Mouse (Mus musculus): ENCODE results near the gene Hsd17b1.

The Hsd17b1 gene

DNA sequence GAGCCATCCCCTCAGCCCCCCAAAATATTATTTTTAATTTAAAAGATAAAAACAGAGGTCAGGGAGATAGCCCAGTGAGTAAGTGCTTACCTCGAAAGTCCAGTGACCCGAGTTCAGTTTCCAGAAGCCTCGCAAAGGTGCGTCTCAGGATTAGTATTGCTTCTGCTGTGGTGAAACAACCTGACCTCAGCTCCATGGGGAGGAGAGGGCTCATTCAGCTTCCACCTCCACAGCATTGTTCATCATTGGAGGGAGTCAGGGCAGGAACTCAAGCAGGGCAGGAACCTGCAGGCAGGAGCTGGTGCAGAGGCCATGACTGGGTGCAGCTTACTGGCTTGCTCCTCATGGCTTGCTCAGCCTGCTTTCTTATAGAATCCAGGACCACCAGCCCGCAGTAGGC lies 17.2 kb upstream of the Hsd17b1 start:
- no peak for DNase-seq

DNA sequence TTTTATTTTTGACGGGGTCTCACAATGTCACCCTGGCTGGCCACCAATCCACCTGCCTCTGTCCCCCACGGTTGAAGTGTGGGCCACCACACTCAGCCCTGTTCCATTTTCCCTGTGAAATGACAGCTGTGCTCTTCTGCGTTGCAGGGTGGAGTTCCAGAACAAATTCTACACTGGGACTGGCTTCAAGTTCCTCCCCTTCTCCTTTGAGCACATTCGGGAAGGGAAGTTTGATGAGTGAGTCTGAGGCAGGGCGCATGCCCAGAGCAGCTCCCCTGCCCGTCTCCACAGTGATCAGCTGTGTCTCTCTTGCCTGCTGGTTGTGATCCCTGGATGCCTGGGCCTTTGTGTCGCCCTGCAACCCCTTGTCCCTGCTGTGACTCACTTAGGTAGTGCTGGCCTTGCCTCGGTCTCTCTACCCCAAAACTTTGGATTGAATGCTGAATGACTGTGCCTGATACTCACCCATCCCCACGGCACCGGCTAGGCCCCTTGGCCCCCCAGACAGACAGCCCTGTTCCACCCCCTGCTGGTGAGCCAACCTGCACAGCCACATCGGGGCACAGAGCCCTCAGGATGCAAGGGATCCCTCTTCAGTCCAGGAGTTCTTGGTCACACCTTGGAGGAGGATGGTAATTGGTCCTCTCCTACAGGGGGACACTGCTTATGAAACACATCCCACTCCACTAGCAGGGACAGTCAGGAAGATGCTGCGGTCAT lies 15.9 kb upstream of the Hsd17b1 start:
- peak in 1 of 2 experiments; percentile 30 for DNase-seq

DNA sequence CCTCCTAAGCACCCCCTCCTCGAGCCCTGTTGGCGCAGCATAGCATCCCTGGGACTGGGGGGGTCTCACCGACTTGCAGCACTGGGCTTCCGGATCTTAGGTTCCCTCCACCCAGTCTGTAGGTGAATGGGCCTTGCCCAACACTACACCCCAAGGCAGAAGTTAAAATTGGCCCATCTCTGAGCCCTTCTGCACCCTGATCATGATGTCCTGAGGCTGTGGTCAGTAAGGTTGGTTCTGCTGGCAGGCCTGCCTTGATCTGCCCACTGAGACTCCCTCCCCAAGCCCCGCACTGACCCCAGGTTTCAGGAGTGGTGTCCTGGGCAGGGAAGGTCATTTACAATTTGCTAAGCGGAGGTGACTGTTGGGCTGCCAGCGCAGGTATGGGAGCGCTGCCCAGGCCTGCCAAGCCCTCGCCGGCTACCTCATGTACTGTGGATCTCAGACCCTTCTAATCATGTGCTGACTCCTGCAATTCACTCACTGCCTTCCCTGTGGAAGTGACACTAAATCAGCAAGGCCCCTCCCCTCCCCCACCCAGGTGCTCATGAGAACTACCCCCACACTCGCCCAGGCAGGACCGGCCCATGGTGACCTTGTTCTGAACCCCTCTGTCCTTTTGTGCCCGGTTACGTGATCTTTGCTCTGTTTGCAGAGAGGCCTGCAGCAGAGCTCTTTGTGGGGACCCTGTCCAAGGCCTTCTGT lies 15.1 kb upstream of the Hsd17b1 start:
- DNase-seq, result peak; percentile 57 to 58

DNA sequence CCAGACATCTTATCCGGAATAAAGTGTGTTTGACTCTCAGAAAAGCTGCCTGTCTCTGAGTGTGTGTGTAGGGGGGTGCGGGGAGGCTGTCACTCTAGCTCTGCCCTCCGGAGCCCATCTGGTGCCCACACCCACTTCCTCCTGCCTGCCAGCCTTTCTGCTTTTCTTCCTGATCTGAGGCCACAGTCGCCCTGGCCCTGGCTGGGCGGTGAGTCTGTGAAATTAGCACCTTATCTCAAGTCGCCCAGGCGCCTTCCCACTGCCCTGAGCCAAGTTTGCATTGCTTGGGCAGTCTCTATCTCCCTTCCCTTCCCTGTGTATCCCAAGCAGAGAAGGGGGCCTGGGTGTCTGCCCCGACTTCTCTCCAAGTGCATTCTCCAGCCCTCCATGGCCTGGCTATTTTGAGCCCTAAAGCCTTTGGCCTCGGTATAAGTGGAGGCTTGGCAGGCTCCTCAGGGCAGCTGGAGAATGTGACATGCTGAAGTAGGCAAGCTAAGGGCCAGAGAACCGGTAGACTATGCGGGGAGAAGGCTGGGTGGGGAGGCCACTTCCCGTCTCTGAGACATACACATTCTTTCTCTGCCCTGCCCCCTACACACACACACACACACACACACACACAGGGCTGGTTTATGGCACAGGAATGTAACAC lies 14.4 kb upstream of the Hsd17b1 start:
- peak; percentile 80 to 81 for DNase-seq

DNA sequence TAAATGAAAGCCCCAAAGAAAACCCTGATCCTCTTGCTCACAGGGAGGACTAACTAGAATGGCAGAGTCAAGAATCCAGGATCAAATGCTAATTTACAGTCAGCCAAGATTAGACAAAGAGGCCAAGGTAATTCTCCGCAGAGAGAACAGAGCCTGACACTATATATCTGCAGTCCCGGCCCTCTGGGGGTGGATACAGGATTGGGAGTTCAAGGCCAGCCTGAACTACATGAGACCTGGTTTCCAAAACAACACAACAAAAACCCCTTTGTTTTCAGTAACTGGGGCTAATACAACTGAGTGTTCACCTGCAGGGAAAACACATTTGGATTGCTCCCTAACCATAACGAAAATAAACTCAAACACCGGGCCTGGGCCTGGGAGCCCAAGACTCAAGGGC lies 13.7 kb upstream of the Hsd17b1 start:
- DNase-seq, result no peak

DNA sequence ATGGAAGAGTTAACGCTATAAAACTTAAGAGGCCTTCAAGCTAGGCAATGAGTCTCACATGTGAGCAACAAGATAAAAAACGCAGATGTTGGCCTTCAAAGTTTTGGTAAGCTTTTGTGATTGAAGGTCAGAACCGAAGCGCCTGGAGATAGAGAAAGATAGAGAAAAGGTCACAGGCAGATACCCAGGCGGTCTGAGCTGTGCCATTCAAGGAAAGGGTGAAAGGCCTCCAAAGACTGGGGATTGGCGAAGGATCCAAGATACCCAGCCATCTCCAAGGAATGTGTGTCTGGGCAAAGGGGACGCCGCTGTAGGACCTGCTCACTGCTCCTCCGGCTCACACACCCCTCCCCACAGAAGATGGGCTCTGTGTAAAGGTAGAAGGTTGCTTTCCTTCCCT lies 13.2 kb upstream of the Hsd17b1 start:
- no peak for DNase-seq

DNA sequence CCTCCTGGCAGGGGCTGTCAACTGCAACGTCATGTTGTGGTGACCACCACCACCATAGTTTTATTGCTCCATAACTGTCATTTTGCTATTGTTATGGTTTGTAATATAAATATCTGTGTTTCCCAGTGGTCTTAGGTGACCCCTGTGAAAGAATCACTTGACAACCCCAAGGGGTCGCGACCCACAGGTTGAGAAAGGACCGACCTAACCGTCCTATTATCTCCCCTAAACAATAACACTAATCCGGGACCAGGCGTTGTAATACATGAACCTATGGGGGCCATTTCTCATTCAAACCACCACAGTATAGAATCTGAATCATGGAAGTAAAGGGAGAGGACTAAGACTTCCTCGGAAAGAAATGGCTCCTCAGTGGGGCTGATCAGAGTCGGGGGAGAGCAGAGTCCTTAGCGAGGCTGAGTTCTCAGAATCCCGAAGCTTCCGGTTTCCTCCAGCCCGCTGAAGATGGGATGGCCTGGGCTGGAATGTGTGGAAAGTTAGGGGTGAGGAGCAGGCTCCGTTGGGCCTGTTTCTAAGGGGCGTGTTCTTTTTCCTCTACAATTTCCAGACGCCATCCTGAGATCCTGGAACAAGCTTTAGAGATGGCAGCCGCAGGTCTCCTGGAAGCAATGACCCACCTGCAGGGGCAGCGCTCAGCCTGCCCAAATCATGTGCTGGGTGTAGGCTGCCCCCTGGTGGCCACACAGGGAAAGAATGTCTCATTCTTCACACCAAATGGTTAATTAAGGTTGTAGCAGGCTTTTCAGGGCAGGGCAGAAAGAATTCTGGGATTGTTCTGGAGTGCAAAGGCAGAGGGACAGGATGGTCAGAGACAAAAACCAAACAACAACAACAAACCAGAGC lies 11.4 kb upstream of the Hsd17b1 start:
- DNase-seq, result peak; percentile 95 to 97

DNA sequence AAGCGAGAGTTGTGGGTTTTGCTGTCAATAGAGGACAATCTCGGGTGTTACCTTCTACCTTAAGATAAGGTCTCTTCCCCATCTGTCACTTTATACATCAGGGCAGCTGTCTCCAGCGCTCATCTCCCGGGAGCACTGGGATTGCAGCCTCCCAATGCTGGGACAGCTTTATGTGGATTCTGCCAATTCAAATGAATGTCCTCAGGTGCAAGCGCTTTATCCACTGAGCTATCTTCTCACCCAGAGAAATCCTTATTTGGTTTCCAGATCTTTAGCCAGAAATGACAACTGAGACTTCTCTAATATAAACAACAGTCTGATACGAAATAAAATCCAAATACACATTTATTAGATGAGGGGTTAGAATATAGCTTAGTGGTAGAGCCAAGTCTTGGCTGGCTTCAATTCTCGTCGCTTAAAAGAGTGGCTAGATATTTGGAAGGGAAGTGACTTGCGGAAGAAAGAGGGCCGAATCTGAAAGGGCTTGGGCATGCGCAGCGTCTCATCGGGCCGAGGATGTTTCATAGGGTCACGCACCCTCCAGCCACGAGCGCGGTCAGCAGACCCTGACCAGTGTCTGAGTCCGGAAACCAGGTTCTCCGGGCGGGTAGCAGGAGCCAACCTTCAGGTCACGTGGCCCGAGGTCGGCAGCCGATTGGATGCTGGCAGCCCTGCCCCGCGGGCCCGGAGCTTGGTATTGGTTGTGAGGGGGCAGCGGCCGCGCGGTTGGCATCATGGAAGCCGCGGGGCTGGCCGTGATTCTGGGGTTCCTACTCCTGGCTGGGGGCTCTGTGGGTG lies 8.6 kb upstream of the Hsd17b1 start, which contains the start of gene Naglu:
TSS of gene Naglu (plus strand) at position 622 of the 798 bp plus-strand sequence.
- peak; percentile 98 for DNase-seq

DNA sequence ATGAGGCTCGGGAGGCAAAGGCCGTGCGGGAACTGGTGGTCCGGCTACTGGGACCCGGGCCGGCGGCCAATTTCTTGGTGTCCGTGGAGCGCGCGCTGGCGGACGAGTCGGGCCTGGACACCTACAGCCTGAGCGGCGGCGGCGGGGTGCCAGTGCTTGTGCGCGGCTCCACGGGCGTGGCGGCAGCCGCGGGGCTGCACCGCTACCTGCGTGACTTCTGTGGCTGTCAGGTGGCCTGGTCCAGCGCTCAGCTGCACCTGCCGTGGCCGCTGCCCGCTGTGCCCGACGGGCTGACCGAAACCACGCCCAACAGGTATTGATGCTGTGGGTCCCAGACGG lies 8.1 kb upstream of the Hsd17b1 start:
- DNase-seq, result no peak

DNA sequence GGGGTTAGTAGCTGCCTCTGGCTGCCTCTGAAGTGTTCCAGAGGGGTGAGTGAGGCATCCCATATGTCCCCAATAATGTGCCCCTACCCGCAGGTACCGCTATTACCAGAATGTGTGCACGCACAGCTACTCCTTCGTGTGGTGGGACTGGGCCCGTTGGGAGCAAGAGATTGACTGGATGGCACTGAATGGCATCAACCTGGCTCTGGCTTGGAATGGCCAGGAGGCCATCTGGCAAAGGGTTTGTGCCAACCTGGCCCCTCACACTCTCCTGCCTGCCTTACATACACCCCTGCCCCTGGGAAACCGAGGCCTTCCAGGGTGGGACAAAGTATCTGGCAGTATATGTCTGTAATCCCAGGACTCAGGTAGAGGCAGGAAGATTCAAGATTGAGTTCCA lies 7.2 kb upstream of the Hsd17b1 start:
- DNase-seq, result peak; percentile 56 to 68

DNA sequence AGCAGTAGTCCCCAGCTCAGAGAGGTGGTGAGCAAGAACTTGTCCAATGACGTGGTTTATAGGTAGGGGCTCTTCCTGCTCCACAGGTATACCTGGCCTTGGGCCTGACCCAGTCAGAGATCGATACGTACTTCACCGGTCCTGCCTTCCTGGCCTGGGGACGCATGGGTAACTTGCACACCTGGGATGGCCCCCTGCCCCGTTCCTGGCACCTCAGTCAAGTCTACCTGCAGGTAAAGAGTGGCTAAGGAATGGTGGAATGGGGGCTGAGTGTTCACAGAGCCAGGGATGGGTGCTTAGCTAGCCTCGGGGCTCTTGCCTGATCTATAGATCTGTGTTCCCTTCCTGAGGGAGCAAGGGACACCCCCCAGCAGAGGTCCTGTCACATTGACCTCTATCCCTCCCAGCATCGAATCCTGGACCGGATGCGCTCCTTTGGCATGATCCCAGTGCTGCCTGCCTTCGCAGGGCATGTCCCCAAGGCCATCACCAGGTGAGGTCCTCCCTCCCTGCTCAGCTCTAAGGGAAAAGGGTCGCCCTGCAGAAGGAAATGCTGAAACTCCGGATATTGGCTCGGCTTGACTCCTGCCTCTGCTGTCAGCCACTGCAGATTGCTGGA lies 6.3 kb upstream of the Hsd17b1 start:
- DNase-seq, result peak in 1 of 2 experiments; percentile 40

DNA sequence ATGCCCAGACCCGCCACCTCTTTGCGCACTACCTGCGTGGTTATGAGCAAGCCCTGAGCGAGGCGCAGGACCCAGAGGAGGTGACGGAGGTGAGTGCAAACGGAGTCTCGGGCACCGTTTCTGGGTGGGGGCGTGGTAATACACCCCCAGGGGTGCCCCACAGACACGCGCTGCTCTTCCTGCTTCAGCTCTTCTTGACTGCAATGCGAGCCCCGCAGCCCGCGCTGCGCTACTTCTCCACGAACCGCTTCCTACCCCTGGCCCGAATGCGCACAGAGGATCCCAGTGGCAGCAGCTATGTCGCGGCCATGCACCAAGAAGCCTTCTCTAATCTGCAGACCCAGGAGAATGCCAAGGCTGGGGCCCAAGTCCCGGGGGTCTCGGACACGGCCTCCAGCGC lies 1.5 kb downstream of the Hsd17b1 start:
- peak in 1 of 2 experiments; percentile 21 for DNase-seq

DNA sequence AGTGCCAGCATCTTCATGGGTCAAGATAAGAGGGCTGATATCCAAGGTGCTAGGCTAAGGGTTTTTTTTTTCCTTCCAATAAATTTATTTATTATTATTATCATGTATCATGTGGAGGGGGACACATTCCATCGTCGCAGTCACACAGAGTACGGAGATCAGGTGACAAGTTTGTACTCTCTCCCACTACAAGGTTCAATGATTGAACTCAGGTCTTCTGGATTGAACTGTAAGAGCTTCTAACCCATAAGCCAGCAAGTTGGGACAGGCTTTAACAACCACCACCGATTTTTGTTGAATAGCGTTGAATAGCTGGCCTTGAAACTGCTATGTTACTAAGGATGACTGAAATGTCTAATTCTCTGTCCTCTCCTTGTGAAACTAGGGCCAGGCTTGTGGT lies 2.2 kb downstream of the Hsd17b1 start:
- no peak for DNase-seq

DNA sequence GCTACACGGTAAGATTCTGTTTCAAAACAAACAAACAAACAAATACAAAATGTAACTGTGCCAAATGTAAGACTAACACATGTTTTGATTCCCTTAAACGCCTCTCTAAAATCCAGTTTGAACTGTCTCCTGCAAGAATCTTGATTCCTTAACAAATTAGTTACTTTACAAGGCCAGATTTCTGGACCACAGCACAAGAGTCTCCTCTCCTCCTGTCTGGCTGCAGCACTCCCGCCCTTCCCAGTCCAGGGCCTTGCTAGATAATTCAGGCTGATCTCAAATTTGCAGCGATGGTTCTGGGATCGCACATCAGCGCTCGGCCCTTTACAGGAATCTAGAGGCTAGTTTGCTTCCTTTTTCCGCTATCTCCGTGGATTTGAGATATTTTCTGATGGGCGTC lies 3.4 kb downstream of the Hsd17b1 start:
- no peak for DNase-seq

DNA sequence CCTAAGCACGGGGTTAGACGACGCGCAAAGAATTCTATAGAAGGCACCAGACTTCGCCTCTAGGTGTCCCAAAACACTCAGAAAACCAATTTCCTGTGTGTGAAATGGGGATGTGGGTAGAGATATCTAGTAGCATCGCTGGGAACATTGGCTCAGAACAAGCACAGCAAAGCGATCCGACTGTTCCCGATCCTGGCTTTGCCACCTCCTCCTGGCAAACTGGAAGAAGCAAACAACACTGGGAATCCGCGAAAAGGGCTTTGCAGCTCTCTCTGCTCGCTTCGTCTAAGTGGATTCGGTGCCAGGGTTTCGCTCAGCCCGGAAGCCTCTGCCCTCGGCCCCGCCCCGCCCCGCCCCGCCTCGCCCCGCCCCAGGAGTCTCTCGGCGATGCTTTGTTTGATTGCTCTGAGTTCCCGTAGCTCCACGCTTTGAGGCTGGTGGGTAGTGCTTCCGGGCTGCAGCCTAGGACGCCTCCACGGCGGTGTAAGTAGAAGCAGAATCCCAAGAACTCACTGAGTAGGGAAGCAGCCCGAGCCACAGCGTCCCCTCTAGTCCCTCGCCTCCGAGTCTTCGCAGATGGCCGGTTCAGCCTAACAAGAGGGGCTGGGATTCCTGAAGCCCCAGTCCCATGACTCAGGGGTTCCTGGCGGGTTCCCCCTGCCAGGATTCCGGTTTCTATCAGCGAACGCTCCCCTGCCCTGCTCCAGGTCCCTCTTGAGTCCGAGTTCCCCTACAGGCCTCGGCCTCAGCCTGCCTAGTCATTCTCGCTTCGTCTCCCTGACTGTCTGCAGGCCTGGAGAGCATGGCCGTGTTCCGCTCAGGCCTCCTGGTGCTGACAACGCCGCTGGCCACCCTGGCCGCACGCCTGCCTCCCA lies 4.2 kb downstream of the Hsd17b1 start, which contains the start of gene Coasy:
TSS of gene Coasy (plus strand) at position 358 of the 875 bp plus-strand sequence.
- peak; percentile 92 to 93 for DNase-seq

DNA sequence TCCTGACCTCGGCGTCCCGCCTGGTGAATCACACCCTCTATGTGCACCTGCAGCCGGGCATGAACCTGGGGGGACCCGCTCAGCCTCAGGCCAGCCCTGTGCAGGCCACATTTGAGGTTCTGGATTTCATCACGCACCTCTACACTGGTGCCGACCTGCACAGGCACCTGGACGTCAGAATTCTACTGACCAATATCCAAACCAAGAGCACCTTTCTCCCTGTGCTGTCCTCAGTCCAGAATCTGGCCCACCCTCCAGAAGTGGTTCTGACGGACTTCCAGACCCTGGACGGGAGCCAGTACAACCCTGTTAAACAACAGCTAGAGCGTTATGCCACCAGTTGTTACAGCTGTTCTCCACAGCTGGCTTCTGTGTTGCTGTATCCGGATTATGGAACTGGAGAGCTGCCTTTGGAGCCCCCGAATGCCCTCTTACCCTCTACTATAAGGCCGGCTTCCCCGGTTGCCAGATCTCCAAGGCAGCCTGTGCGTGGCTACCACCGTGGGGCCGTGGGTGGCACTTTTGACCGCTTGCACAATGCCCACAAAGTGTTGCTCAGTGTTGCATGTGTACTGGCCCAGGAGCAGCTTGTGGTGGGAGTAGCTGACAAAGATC lies 5.0 kb downstream of the Hsd17b1 start:
- DNase-seq, result peak; percentile 39 to 64

DNA sequence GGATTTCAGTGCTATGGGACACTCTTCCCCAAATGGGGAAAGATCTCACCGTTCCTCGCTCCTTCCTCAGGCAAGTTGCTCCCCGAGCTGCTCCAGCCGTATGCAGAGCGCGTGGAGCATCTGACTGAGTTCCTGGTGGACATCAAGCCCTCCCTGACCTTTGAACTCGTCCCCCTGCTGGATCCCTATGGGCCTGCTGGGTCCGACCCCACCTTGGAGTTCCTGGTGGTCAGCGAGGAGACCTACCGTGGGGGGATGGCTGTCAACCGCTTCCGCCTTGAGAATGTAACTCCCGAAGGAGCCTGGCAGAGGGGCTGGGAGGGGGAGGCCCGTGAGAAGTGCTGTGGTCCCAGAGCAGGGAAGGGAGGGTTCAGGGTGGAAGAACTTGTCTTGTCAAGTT lies 6.0 kb downstream of the Hsd17b1 start:
- DNase-seq, result peak in 1 of 2 experiments; percentile 17

DNA sequence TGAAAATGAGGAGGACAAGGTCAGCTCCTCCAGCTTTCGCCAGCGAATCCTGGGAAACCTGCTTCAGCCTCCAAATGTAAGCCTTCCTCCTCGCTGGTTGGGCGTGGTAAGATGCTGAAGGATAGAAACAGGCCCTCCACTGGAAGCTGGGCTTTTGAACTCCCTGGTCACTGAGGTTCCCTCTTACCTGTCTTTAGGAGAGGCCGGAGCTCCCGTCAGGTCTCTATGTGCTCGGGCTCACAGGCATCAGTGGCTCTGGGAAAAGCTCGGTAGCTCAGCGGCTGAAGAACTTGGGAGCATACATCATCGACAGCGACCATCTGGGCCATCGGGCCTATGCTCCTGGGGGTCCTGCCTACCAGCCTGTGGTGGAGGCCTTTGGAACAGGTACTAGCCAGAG lies 6.6 kb downstream of the Hsd17b1 start:
- DNase-seq, result no peak

DNA sequence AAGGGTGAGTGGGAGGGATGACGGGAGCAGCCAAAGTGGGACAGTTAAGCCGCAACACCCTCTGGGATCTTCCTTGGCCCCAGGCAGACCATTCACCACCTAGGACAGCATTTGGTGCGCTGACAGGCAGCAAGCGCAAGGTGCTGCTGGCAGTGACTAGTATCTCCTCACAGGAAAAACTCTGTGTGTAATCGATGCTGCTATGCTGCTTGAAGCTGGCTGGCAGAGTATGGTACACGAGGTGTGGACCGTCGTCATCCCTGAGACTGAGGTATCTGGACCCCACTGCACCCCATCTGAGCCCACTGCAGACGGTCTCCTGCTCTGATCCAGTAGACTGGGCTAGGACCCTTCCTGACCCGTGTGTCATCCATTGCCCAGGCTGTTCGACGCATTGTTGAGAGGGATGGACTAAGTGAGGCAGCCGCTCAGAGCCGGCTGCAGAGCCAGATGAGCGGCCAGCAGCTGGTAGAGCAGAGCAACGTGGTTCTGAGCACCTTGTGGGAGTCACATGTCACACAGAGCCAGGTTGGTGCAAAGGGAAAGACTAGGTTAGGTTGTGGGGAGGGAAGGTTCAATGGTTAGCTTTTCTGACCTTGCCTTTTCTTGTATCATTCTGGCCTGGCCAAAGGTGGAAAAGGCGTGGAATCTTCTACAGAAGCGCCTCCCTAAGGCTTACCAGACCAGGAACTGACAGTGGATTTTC lies 7.6 kb downstream of the Hsd17b1 start:
- DNase-seq, result no peak
